Mouse (Mus musculus): ENCODE data around the gene Atp6v0e2. TPM values are rescaled to one million over a fixed set of nuclear protein-coding genes. Genes with fewer than 3 reads are reported as not detected.

Atp6v0e2 gene
- 0.45 TPM in 1 of 2 replicates, not detected in the other for total RNA-seq (2023)

DNA sequence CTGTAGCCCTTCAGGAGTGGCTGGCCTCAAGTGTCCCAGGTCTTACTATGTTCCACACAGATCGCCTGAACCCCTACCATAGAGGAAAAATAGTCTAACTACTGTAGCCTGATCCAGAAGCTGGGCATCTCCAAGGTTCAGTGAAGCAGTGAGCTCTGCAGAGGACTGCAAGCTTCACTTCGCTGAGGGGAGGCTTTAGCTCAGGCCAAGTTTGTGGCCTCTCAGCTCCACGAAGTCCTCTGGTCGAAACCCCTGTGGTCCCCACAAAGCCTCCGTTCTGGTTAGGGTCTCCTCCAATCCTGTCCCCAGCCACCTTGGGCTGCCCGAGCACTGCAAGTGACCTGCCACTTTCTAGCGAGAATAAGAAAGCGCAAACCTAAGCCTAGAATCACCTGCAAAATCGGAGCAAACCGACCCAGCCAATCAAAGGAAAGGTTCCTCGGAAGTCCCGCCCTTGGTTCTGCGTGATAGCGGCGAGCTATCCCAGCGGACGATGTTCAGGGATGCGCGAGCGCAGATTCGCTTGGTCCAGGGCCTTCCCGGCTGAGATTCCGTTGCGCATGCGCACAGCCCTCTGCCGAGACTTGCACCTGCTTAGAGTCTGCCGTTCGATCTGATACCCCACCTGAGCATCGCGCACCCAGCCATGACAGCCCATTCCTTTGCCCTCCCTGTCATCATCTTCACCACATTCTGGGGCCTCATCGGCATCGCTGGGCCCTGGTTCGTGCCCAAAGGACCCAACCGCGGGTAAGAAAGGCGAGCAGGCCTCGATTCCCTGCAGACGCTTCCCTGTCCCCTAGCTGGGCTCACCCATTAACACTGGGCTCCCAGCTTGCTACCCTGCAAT is at the start of gene Atp6v0e2:
Gene Atp6v0e2, plus strand, starts transcription at position 511 of the 850 bp plus-strand sequence.

GRCm38 (mm10) chr6:48554280-48555103 is 17.1 kb downstream of the Atp6v0e2 start, which contains the start of gene Lrrc61:
Lrrc61 (plus strand) TSS chr6:48554796.

DNA sequence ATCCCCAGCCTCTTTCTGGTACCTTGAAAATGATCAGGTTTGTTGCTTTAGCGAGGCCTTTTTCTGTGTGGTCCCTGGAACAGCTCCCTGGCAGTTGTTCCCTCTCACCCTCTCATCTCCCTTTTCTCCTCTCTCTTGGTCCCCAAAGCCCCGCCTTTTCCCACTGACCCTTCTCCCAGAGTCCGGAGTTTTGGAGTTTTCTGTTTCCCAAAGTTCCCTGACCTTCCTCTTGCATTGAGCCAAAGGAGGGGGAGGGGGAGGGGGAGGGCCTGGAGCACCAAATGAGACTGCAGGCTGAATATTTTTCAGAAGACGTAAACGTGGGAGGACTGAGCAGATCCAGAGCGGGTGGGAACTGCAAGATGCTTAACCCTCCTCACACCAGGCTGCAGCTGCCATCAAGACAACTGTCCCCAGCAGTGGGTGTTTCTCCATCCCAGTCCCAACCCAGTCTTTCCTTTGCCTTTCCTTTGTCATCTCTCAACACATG is 35.2 kb downstream of the Atp6v0e2 start, which contains the start of gene Rarres2:
Gene Rarres2, minus strand, starts transcription at position 218 of the 490 bp plus-strand sequence.

GRCm38 (mm10) chr6:48589194-48589750 is 51.9 kb downstream of the Atp6v0e2 start, which contains the start of gene Gm45021:
Gm45021 (plus strand) TSS chr6:48589610.

Other genes with a start within 250 kb of the Atp6v0e2 start
- 0.45 and 0.82 TPM in 2 replicates for gene Krba1, start 142.0 kb upstream of the Atp6v0e2 start, total RNA-seq (2023)
- gene Zfp467, start 91.8 kb upstream of the Atp6v0e2 start, total RNA-seq (2023) = 8.6 and 11.1 TPM in 2 replicates
- 0.16 TPM in 1 of 2 replicates, not detected in the other for gene Sspo, start 89.4 kb upstream of the Atp6v0e2 start, total RNA-seq (2023)
- 22.5 and 23.0 TPM in 2 replicates for gene Lrrc61, start 17.2 kb downstream of the Atp6v0e2 start, total RNA-seq (2023)
- gene Rarres2, start 35.2 kb downstream of the Atp6v0e2 start, total RNA-seq (2023) = not detected in 2 replicates
- gene Gm45021, start 52.0 kb downstream of the Atp6v0e2 start, total RNA-seq (2023) = not detected in 2 replicates
- 2.2 and 2.9 TPM in 2 replicates for gene Repin1, start 56.3 kb downstream of the Atp6v0e2 start, total RNA-seq (2023)
- 2.2 TPM in 1 of 2 replicates, not detected in the other for gene Gm44965, start 56.3 kb downstream of the Atp6v0e2 start, total RNA-seq (2023)
- 0.32 and 0.57 TPM in 2 replicates for gene Zfp775, start 64.4 kb downstream of the Atp6v0e2 start, total RNA-seq (2023)
- not detected in 2 replicates for gene AI854703, start 89.1 kb downstream of the Atp6v0e2 start, total RNA-seq (2023)
- gene Gimap8, start 109.6 kb downstream of the Atp6v0e2 start, total RNA-seq (2023) = 0.11 and 0.38 TPM in 2 replicates
- gene Gimap9, start 138.5 kb downstream of the Atp6v0e2 start, total RNA-seq (2023) = 2.1 and 3.1 TPM in 2 replicates
- 0.29 TPM in 1 of 2 replicates, not detected in the other for gene Gimap4, start 146.9 kb downstream of the Atp6v0e2 start, total RNA-seq (2023)
- gene Gimap6, start 170.6 kb downstream of the Atp6v0e2 start, total RNA-seq (2023) = 3.2 and 3.3 TPM in 2 replicates
- gene Gm28053, start 181.0 kb downstream of the Atp6v0e2 start, total RNA-seq (2023) = not detected in 2 replicates
- not detected in 2 replicates for gene Gimap7, start 181.0 kb downstream of the Atp6v0e2 start, total RNA-seq (2023)
- gene Gimap1, start 201.4 kb downstream of the Atp6v0e2 start, total RNA-seq (2023) = 0.32 TPM in 1 of 2 replicates, not detected in the other
- 0.57 TPM in 1 of 2 replicates, not detected in the other for gene Gimap5, start 208.6 kb downstream of the Atp6v0e2 start, total RNA-seq (2023)
- gene Gimap3, start 233.2 kb downstream of the Atp6v0e2 start, total RNA-seq (2023) = 0.20 and 0.22 TPM in 2 replicates

Data from neutrophil, adult 65 days (primary cell).